Mouse (Mus musculus) layer of hippocampus, postnatal 14 days (tissue): Measurements from ENCODE around the gene Wnk2. TPM values are rescaled to one million over a fixed set of nuclear protein-coding genes. Genes with fewer than 3 reads are reported as not detected.

Experiments
- DNase-seq, 2 experiments: peaks; one replicate each; pipeline ENCODE4 v3.0.0; 2021 to 2022; ENCODE audit warnings: low spot score in 2 of 2, mixed read lengths in 1 of 2
- total RNA-seq, 2 experiments: library from RNA; stranded (reverse); gene quantifications; 2 replicates each; pipeline ENCODE4 v1.2.3; 2021

Wnk2 gene
- total RNA-seq, 2 experiments from 2014 or later = 91.9 to 99.8 TPM

- no peak for DNase-seq
Observed at GRCm38 (mm10) chr13:49144451-49144850, 3.4 kb downstream of the Wnk2 start.

GRCm38 (mm10) chr13:49143323-49143722 lies 4.5 kb downstream of the Wnk2 start:
- peak in 1 of 2 experiments; percentile 64 for DNase-seq

GRCm38 (mm10) chr13:49142396-49142795 lies 5.4 kb downstream of the Wnk2 start:
- DNase-seq = no peak

- DNase-seq = no peak
Observed at GRCm38 (mm10) chr13:49140567-49140966, 7.2 kb downstream of the Wnk2 start.

GRCm38 (mm10) chr13:49134491-49134890 lies 13.3 kb downstream of the Wnk2 start:
- DNase-seq = no peak

GRCm38 (mm10) chr13:49133125-49133524 lies 14.7 kb downstream of the Wnk2 start:
- DNase-seq = no peak

GRCm38 (mm10) chr13:49131946-49132687 lies 15.7 kb downstream of the Wnk2 start:
- DNase-seq = no peak

GRCm38 (mm10) chr13:49131342-49131855 lies 16.4 kb downstream of the Wnk2 start:
- no peak for DNase-seq

- peak in 1 of 2 experiments; percentile 42 for DNase-seq
Observed at GRCm38 (mm10) chr13:49129845-49130244, 18.0 kb downstream of the Wnk2 start.

- no peak for DNase-seq
Observed at GRCm38 (mm10) chr13:49129154-49129553, 18.7 kb downstream of the Wnk2 start.

- DNase-seq = peak; percentile 16 to 40
Observed at GRCm38 (mm10) chr13:49127844-49128631, 19.8 kb downstream of the Wnk2 start.

GRCm38 (mm10) chr13:49122106-49122505 lies 25.7 kb downstream of the Wnk2 start:
- DNase-seq = no peak

GRCm38 (mm10) chr13:49117563-49117962 lies 30.3 kb downstream of the Wnk2 start:
- no peak for DNase-seq

- DNase-seq = no peak
Observed at GRCm38 (mm10) chr13:49114921-49115320, 32.9 kb downstream of the Wnk2 start.

GRCm38 (mm10) chr13:49114116-49114515 lies 33.7 kb downstream of the Wnk2 start:
- no peak for DNase-seq

GRCm38 (mm10) chr13:49113345-49113744 lies 34.5 kb downstream of the Wnk2 start:
- no peak for DNase-seq

GRCm38 (mm10) chr13:49112652-49113051 lies 35.2 kb downstream of the Wnk2 start:
- no peak for DNase-seq

- no peak for DNase-seq
Observed at GRCm38 (mm10) chr13:49109665-49110064, 38.1 kb downstream of the Wnk2 start.

GRCm38 (mm10) chr13:49108119-49108846 lies 39.5 kb downstream of the Wnk2 start:
- no peak for DNase-seq

GRCm38 (mm10) chr13:49103913-49104312 lies 43.9 kb downstream of the Wnk2 start:
- DNase-seq = no peak

- no peak for DNase-seq
Observed at GRCm38 (mm10) chr13:49103235-49103634, 44.6 kb downstream of the Wnk2 start.
